Mouse (Mus musculus): Measurements from ENCODE around the gene Mapk3. TPM values are rescaled to one million over a fixed set of nuclear protein-coding genes. Genes with fewer than 3 reads are reported as not detected.

Gene Mapk3
- polyA plus RNA-seq, 1 experiment from 2014 or later = 52.1 TPM

- no peak overlapping the region for H3K4me3 ChIP-seq (ENCODE audit: low read depth, low read length)
Observed at GRCm38 (mm10) chr7:126748824-126749223, 10.6 kb upstream of the Mapk3 start.

GRCm38 (mm10) chr7:126749582-126750343, 9.6 kb upstream of the Mapk3 start:
- Histone ChIP-seq H3K9ac (ENCODE audit: low read depth, low read length) (no peak overlapping the region), H3K4me1 (ENCODE audit: control insufficient read depth, insufficient read depth, low read length) (no peaks in the 10 kb centered on the region; the same call in 1 of the 2 replicates), H3K4me3 (ENCODE audit: low read depth, low read length) (no peak overlapping the region), H3K4me2 (no peak overlapping the region), H3K27me3 (ENCODE audit: control insufficient read depth, insufficient read depth, low read length) (no peaks in the 10 kb centered on the region), H3K27ac (ENCODE audit: low read depth, low read length) (no peak overlapping the region), H3K36me3 (ENCODE audit: control insufficient read depth, insufficient read depth, low read length) (no peaks in the 10 kb centered on the region), H3K9me3 (replicated peaks; ENCODE audit: control insufficient read depth, low read length) (no peaks in the 10 kb centered on the region)
- WGBS (ENCODE audit: insufficient replicate concordance) = 91% methylated on average over 17 of the region's 17 CpGs
- ATAC-seq (replicated peaks; ENCODE audit: insufficient number of reproducible peaks, low FRiP score, low TSS enrichment) = no peak

More at GRCm38 (mm10) chr7:126748824-126749223, 10.6 kb upstream of the Mapk3 start:
- no peaks in the 10 kb centered on the region for H3K36me3 ChIP-seq (ENCODE audit: control insufficient read depth, insufficient read depth, low read length)
- no peaks in the 10 kb centered on the region for H3K9me3 ChIP-seq (replicated peaks; ENCODE audit: control insufficient read depth, low read length)
- 65% methylated on average over 7 of the region's 7 CpGs for WGBS (ENCODE audit: insufficient replicate concordance)
- no peaks in the 10 kb centered on the region for H3K27me3 ChIP-seq (ENCODE audit: control insufficient read depth, insufficient read depth, low read length)
- no peak for ATAC-seq (replicated peaks; ENCODE audit: insufficient number of reproducible peaks, low FRiP score, low TSS enrichment)
- no peak overlapping the region for H3K9ac ChIP-seq (ENCODE audit: low read depth, low read length)
- H3K4me1 ChIP-seq (ENCODE audit: control insufficient read depth, insufficient read depth, low read length) = no peaks in the 10 kb centered on the region
- H3K27ac ChIP-seq (ENCODE audit: low read depth, low read length) = no peak overlapping the region
- H3K4me2 ChIP-seq = no peak overlapping the region

- H3K27me3 ChIP-seq (ENCODE audit: control insufficient read depth, insufficient read depth, low read length) = no peaks in the 10 kb centered on the region
- H3K36me3 ChIP-seq (ENCODE audit: control insufficient read depth, insufficient read depth, low read length) = no peaks in the 10 kb centered on the region
- 2% methylated on average over 9 of the region's 9 CpGs for WGBS (ENCODE audit: insufficient replicate concordance)
- peak overlapping the region; percentile 38 for H3K4me2 ChIP-seq
- no peaks in the 10 kb centered on the region for H3K9me3 ChIP-seq (replicated peaks; ENCODE audit: control insufficient read depth, low read length)
- 0 out of 2 replicates have a peak, but pooled peaks have one; percentile 41 for ATAC-seq (replicated peaks; ENCODE audit: insufficient number of reproducible peaks, low FRiP score, low TSS enrichment)
- peak overlapping the region; percentile 6; the same call in 1 of the 2 replicates for H3K4me3 ChIP-seq (ENCODE audit: low read depth, low read length)
- peaks cover 4% of the 10 kb centered on the region; the same call in 1 of the 2 replicates for H3K4me1 ChIP-seq (ENCODE audit: control insufficient read depth, insufficient read depth, low read length)
- H3K27ac ChIP-seq (ENCODE audit: low read depth, low read length) = no peak overlapping the region
- peak overlapping the region; percentile 65; the same call in 1 of the 2 replicates for H3K9ac ChIP-seq (ENCODE audit: low read depth, low read length)
Observed at GRCm38 (mm10) chr7:126754866-126755265, 4.5 kb upstream of the Mapk3 start.

- Histone ChIP-seq H3K4me3 (ENCODE audit: low read depth, low read length) (no peak overlapping the region), H3K9me3 (replicated peaks; ENCODE audit: control insufficient read depth, low read length) (no peaks in the 10 kb centered on the region), H3K9ac (ENCODE audit: low read depth, low read length) (no peak overlapping the region), H3K27ac (ENCODE audit: low read depth, low read length) (no peak overlapping the region), H3K4me1 (ENCODE audit: control insufficient read depth, insufficient read depth, low read length) (peaks cover 28% of the 10 kb centered on the region), H3K4me2 (no peak overlapping the region), H3K27me3 (ENCODE audit: control insufficient read depth, insufficient read depth, low read length) (no peaks in the 10 kb centered on the region), H3K36me3 (ENCODE audit: control insufficient read depth, insufficient read depth, low read length) (peaks cover 3% of the 10 kb centered on the region; the same call in 1 of the 2 replicates)
- no peak for ATAC-seq (replicated peaks; ENCODE audit: insufficient number of reproducible peaks, low FRiP score, low TSS enrichment)
- WGBS (ENCODE audit: insufficient replicate concordance) = 65% methylated on average over 7 of the region's 7 CpGs
Observed at GRCm38 (mm10) chr7:126758539-126758938, 862 bp upstream of the Mapk3 start.

GRCm38 (mm10) chr7:126759672-126760390, 430 bp downstream of the Mapk3 start:
- Histone ChIP-seq H3K27ac (ENCODE audit: low read depth, low read length) (peak overlapping the region; percentile 95), H3K9me3 (replicated peaks; ENCODE audit: control insufficient read depth, low read length) (no peaks in the 10 kb centered on the region), H3K4me2 (peak overlapping the region; percentile 96), H3K36me3 (ENCODE audit: control insufficient read depth, insufficient read depth, low read length) (peaks cover 6% of the 10 kb centered on the region), H3K9ac (ENCODE audit: low read depth, low read length) (peak overlapping the region; percentile 94), H3K27me3 (ENCODE audit: control insufficient read depth, insufficient read depth, low read length) (no peaks in the 10 kb centered on the region), H3K4me1 (ENCODE audit: control insufficient read depth, insufficient read depth, low read length) (peaks cover 28% of the 10 kb centered on the region), H3K4me3 (ENCODE audit: low read depth, low read length) (peak overlapping the region; percentile 83)
- ATAC-seq (replicated peaks; ENCODE audit: insufficient number of reproducible peaks, low FRiP score, low TSS enrichment) = peak; percentile 10
- under 1% methylated on average over 22 of the region's 24 CpGs for WGBS (ENCODE audit: insufficient replicate concordance)

- Histone ChIP-seq H3K4me3 (ENCODE audit: low read depth, low read length) (peak overlapping the region; percentile 83), H3K9me3 (replicated peaks; ENCODE audit: control insufficient read depth, low read length) (no peaks in the 10 kb centered on the region), H3K4me2 (peak overlapping the region; percentile 96), H3K27me3 (ENCODE audit: control insufficient read depth, insufficient read depth, low read length) (no peaks in the 10 kb centered on the region), H3K27ac (ENCODE audit: low read depth, low read length) (peak overlapping the region; percentile 95), H3K9ac (ENCODE audit: low read depth, low read length) (peak overlapping the region; percentile 94), H3K36me3 (ENCODE audit: control insufficient read depth, insufficient read depth, low read length) (peaks cover 11% of the 10 kb centered on the region), H3K4me1 (ENCODE audit: control insufficient read depth, insufficient read depth, low read length) (peaks cover 25% of the 10 kb centered on the region)
- ATAC-seq (replicated peaks; ENCODE audit: insufficient number of reproducible peaks, low FRiP score, low TSS enrichment) = peak; percentile 40
- 24% methylated on average over 3 of the region's 3 CpGs for WGBS (ENCODE audit: insufficient replicate concordance)
Observed at GRCm38 (mm10) chr7:126760391-126760802, 996 bp downstream of the Mapk3 start.

- Histone ChIP-seq H3K4me1 (ENCODE audit: control insufficient read depth, insufficient read depth, low read length) (peaks cover 25% of the 10 kb centered on the region), H3K4me3 (ENCODE audit: low read depth, low read length) (peak overlapping the region; percentile 83), H3K9me3 (replicated peaks; ENCODE audit: control insufficient read depth, low read length) (no peaks in the 10 kb centered on the region), H3K9ac (ENCODE audit: low read depth, low read length) (peak overlapping the region; percentile 6; the same call in 1 of the 2 replicates), H3K4me2 (peak overlapping the region; percentile 96), H3K27ac (ENCODE audit: low read depth, low read length) (peak overlapping the region; percentile 69), H3K36me3 (ENCODE audit: control insufficient read depth, insufficient read depth, low read length) (peaks cover 11% of the 10 kb centered on the region), H3K27me3 (ENCODE audit: control insufficient read depth, insufficient read depth, low read length) (no peaks in the 10 kb centered on the region)
- ATAC-seq (replicated peaks; ENCODE audit: insufficient number of reproducible peaks, low FRiP score, low TSS enrichment) = no peak
- 61% methylated on average over 4 of the region's 4 CpGs for WGBS (ENCODE audit: insufficient replicate concordance)
Observed at GRCm38 (mm10) chr7:126760956-126761355, 1.6 kb downstream of the Mapk3 start.

- H3K27ac ChIP-seq (ENCODE audit: low read depth, low read length) = peak overlapping the region; percentile 11; the same call in 1 of the 2 replicates
- no peak overlapping the region for H3K4me3 ChIP-seq (ENCODE audit: low read depth, low read length)
- no peaks in the 10 kb centered on the region for H3K9me3 ChIP-seq (replicated peaks; ENCODE audit: control insufficient read depth, low read length)
Observed at GRCm38 (mm10) chr7:126761529-126762067, 2.2 kb downstream of the Mapk3 start.

More at GRCm38 (mm10) chr7:126761529-126762067, 2.2 kb downstream of the Mapk3 start:
- ATAC-seq (replicated peaks; ENCODE audit: insufficient number of reproducible peaks, low FRiP score, low TSS enrichment) = no peak
- H3K27me3 ChIP-seq (ENCODE audit: control insufficient read depth, insufficient read depth, low read length) = no peaks in the 10 kb centered on the region
- 0 out of 2 replicates have a peak overlapping the region, but pooled peaks have one; percentile 6 for H3K9ac ChIP-seq (ENCODE audit: low read depth, low read length)
- H3K36me3 ChIP-seq (ENCODE audit: control insufficient read depth, insufficient read depth, low read length) = peaks cover 17% of the 10 kb centered on the region
- WGBS (ENCODE audit: insufficient replicate concordance) = 56% methylated on average over 6 of the region's 6 CpGs
- peaks cover 27% of the 10 kb centered on the region for H3K4me1 ChIP-seq (ENCODE audit: control insufficient read depth, insufficient read depth, low read length)
- H3K4me2 ChIP-seq = peak overlapping the region; percentile 96; the same call in 1 of the 2 replicates
